Mouse (Mus musculus) gastrocnemius, adult 2 months (tissue): ENCODE results near the gene Olfr504. TPM values are rescaled to one million over a fixed set of nuclear protein-coding genes. Genes with fewer than 3 reads are reported as not detected.
"Not testable (repeated sequence)": the region's sequence is repeated elsewhere in the genome, so short reads cannot be mapped to it uniquely, and the experiment has no call there.

ENCODE experiments used
- DNase-seq: peaks from one replicate; pipeline ENCODE4 v3.0.0; 2022
- H3K27ac ChIP-seq: fragments of 200-600 bp; 2 replicates; pipeline ENCODE4 v1.8.1; 2022; ENCODE audit warnings: mild to moderate bottlenecking
- H3K4me3 ChIP-seq: fragments of 200-600 bp; 2 replicates; pipeline ENCODE4 v1.8.1; 2022; ENCODE audit warnings: mild to moderate bottlenecking, moderate library complexity
- CTCF ChIP-seq: fragments of 200-600 bp; IDR thresholded peaks from 2 replicates; pipeline ENCODE4 v1.8.1; 2022; ENCODE audit warnings: antibody characterized with exemption, mild to moderate bottlenecking, moderate library complexity
- intact Hi-C: fragments of 180-260 bp; cut with DNase I; formaldehyde crosslinking; loops from one replicate; pipeline ENCODE4 v1.15.1; 2025
- long read RNA-seq, 2 experiments: library from polyadenylated mRNA; stranded (forward); transcript quantifications; one replicate each; pipeline ENCODE4 v2.0.0; 2021
- total RNA-seq, 2 experiments: library from RNA; stranded (reverse); gene quantifications; 2 replicates each; pipeline ENCODE4 v1.2.3; 2021

The Olfr504 gene
- total RNA-seq, result not detected
- long read RNA-seq, experiment 1, result 0 reads
- long read RNA-seq, experiment 2, result 0 reads

GRCm38 (mm10) chr7:108565693-108566092, at the start of gene Olfr504:
TSS of gene Olfr504 (minus strand) at chr7:108565793.
- intact Hi-C loops, result no loop called here
- Histone ChIP-seq H3K27ac (no peak within 1 kb of the TSS), H3K4me3 (no peak within 1 kb of the TSS)
- TF ChIP-seq CTCF, result no peak
- DNase-seq, result no peak

- H3K27ac ChIP-seq, result no peak overlapping the region
- TF ChIP-seq CTCF, result no peak
- H3K4me3 ChIP-seq, result no peak overlapping the region
- no peak for DNase-seq
- intact Hi-C loops, result no loop called here
These were observed 48.5 kb upstream of the Olfr504 start for GRCm38 (mm10) chr7:108614110-108614509.

GRCm38 (mm10) chr7:108610487-108610886, 44.9 kb upstream of the Olfr504 start, which contains the start of gene Olfr506:
TSS of gene Olfr506 (plus strand) at chr7:108610787.
- TF ChIP-seq CTCF, result no peak
- Histone ChIP-seq H3K27ac (no peak within 1 kb of the TSS), H3K4me3 (no peak within 1 kb of the TSS)
- intact Hi-C loops, result no loop called here
- DNase-seq, result no peak

GRCm38 (mm10) chr7:108601916-108602315, 36.3 kb upstream of the Olfr504 start:
- DNase-seq, H3K4me3 ChIP-seq, H3K27ac ChIP-seq, intact Hi-C loops: not testable (repeated sequence)

- no peak for TF ChIP-seq CTCF
- intact Hi-C loops, result no loop called here
- no peak for DNase-seq
- Histone ChIP-seq H3K27ac (no peak overlapping the region), H3K4me3 (no peak overlapping the region)
These were observed 24.2 kb upstream of the Olfr504 start for GRCm38 (mm10) chr7:108589797-108590196.

GRCm38 (mm10) chr7:108544227-108544626, 21.4 kb downstream of the Olfr504 start, which contains the start of gene Olfr503:
TSS of gene Olfr503 (plus strand) at chr7:108544527.
- H3K27ac ChIP-seq, DNase-seq, intact Hi-C loops: not testable (repeated sequence)

GRCm38 (mm10) chr7:108542416-108542815, 23.2 kb downstream of the Olfr504 start:
- no peak overlapping the region for H3K4me3 ChIP-seq
- intact Hi-C loops, result no loop called here
- no peak overlapping the region for H3K27ac ChIP-seq
- no peak for DNase-seq
- no peak for TF ChIP-seq CTCF

More at GRCm38 (mm10) chr7:108544227-108544626, 21.4 kb downstream of the Olfr504 start, which contains the start of gene Olfr503:
- not testable (repeated sequence) for H3K4me3 ChIP-seq

GRCm38 (mm10) chr7:108524965-108525364, 40.6 kb downstream of the Olfr504 start, which contains the start of gene Olfr502:
TSS of gene Olfr502 (minus strand) at chr7:108525065.
- intact Hi-C loops, result no loop called here
- DNase-seq, result no peak
- TF ChIP-seq CTCF, result no peak

More at GRCm38 (mm10) chr7:108524965-108525364, 40.6 kb downstream of the Olfr504 start, which contains the start of gene Olfr502:
- Histone ChIP-seq H3K27ac (no peak within 1 kb of the TSS), H3K4me3 (no peak within 1 kb of the TSS)

Other genes starting within 250 kb of the Olfr504 start
- gene Olfr492, start 242.1 kb downstream of the Olfr504 start, total RNA-seq, result not detected
- not detected for gene Olfr493, start 218.8 kb downstream of the Olfr504 start, total RNA-seq
- gene Olfr494, start 200.5 kb downstream of the Olfr504 start, total RNA-seq, result not detected
- not detected for gene Olfr495, start 172.6 kb downstream of the Olfr504 start, total RNA-seq
- not detected for gene Olfr497, start 145.4 kb downstream of the Olfr504 start, total RNA-seq
- not detected for gene Olfr498, start 100.5 kb downstream of the Olfr504 start, total RNA-seq
- gene Olfr502, start 40.7 kb downstream of the Olfr504 start, total RNA-seq, result not detected
- gene Olfr503, start 21.3 kb downstream of the Olfr504 start, total RNA-seq, result not detected
- not detected for gene Olfr506, start 45.0 kb upstream of the Olfr504 start, total RNA-seq
- not detected for gene Olfr507, start 56.0 kb upstream of the Olfr504 start, total RNA-seq
- gene Olfr508, start 64.2 kb upstream of the Olfr504 start, total RNA-seq, result not detected
- gene Olfr509, start 86.1 kb upstream of the Olfr504 start, total RNA-seq, result not detected
- gene Olfr510, start 100.6 kb upstream of the Olfr504 start, total RNA-seq, result not detected
- not detected for gene Olfr512, start 147.5 kb upstream of the Olfr504 start, total RNA-seq
- not detected for gene Olfr513, start 185.2 kb upstream of the Olfr504 start, total RNA-seq